Mouse (Mus musculus): ENCODE measurements at regions not wholly inside any gene's neighbourhood (a gene's known extent, or its start where the extent isn't known, plus 50 kb on each side); places are given as distances from the start of the nearest gene placed in this dataset.
A peak's percentile ranks its signal among the peaks of the same experiment; 100 is the strongest.

DNA sequence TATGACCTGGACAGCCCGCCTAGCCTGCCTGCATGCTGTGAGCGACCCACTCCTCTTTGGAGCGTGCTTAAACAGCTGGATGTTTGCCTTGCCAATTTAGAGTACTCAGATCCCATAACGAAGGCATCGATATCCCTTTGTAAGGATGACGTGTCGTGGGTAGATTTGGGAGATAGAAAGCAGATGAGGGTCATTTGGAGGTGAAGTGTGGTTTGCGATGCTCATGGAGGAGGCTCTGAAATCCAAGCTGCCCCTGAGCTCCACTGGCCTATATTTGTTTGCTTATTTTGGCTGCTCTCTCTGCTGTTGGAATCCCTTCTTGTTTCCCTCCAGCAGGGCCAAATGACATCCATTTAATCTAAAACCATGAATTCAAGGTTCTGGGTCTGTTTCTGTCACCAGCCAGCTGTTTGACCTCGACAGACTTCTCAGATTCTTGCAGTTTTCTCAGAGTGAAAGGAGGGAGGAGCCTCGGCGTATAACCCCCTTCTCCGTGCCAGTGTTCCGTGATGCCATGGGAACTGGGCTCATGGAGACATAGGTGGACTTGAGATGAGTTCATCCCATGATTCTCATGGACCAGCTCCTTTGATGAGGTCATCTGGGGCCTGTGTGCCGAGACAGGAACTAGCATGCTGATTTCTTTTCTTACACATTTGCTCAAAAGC is 144.7 kb upstream of the Mki67 start:
- no peak overlapping the region for H3K27ac ChIP-seq (ENCODE audit: low read depth, low read length)
- no peak overlapping the region for H3K4me2 ChIP-seq
- no peaks in the 10 kb centered on the region for H3K36me3 ChIP-seq (ENCODE audit: control insufficient read depth, insufficient read depth, low read length)
- no peak for ATAC-seq (ENCODE audit: low FRiP score)
- no peaks in the 10 kb centered on the region for H3K27me3 ChIP-seq (ENCODE audit: control insufficient read depth, insufficient read depth, low read length)
- no peak for DNase-seq (ENCODE audit: low spot score, missing footprints)
- no peaks in the 10 kb centered on the region for H3K9me3 ChIP-seq (ENCODE audit: control insufficient read depth, low read length)
- no peak overlapping the region for H3K4me3 ChIP-seq (ENCODE audit: low read depth, low read length)
- H3K9ac ChIP-seq (ENCODE audit: low read length), result no peak overlapping the region
- no peaks in the 10 kb centered on the region for H3K4me1 ChIP-seq (ENCODE audit: control insufficient read depth, insufficient read depth, low read length)
- 72% methylated on average over 14 of the region's 14 CpGs for WGBS

DNA sequence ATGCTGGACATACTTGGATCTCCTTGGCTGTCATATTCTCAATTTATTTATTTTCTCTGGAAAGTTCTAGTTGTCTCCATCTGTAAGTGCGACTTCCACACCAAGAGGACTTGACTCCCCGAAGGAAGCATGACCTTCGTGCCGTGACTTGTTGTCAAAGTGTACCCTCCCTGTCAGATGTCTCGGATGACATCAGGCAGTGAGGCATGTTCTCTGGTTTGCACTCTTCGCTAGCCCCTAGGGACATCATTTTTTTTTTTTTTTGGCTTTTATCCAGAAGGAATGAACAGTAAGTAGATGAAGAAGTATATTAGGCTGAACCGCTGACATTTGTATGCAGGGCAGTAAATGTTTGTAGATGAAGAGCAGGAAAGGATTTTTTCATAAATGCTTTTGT is 145.2 kb upstream of the Mki67 start:
- no peak for ATAC-seq (ENCODE audit: low FRiP score)
- no peaks in the 10 kb centered on the region for H3K27me3 ChIP-seq (ENCODE audit: control insufficient read depth, insufficient read depth, low read length)

DNA sequence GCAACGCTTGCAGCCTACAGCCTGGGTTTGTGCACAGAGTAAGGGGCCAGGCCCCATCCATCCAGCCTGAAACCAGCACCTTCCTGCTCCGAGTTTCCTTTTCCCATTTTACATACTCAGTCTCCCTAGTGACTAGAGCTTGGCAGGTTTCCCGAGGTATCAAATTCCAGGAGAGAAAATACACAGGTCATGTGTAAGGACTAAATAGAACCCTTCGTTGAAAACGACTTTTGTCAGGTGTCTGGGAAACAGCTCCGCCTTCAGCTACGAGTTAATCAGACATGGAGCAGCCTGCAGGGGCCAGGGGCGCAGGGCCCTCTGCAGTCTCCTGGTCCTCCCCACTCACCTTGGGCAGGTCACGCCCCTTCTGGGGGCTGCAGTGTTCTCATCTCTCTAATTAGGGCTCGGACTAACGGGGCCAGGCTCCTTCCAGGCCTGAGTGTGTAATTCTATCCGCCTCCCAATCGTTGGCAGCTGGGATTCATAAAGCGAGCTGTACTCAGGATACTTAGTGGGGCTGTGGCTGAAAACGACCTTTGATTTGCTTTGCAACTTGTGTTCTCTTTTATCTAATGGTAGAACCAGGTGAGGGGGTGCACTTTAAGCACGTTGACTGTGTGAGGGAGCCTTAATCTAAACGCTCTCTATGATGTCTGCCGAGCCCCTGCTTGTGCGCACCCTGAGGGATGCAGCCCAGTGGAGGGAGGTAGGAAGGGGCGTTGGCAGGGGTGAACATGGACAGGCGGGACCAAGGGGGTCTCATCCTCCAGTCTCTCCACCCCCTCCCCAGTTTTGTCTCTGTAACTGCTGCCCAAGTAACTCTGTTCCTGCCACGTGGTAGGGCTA is 147.6 kb upstream of the Mki67 start:
- no peak for ATAC-seq (ENCODE audit: low FRiP score)
- 60% methylated on average over 22 of the region's 22 CpGs for WGBS
- no peak overlapping the region for H3K4me2 ChIP-seq
- no peaks in the 10 kb centered on the region for H3K36me3 ChIP-seq (ENCODE audit: control insufficient read depth, insufficient read depth, low read length)
- H3K27ac ChIP-seq (ENCODE audit: low read depth, low read length), result no peak overlapping the region
- no peaks in the 10 kb centered on the region for H3K27me3 ChIP-seq (ENCODE audit: control insufficient read depth, insufficient read depth, low read length)
- no peak overlapping the region for H3K4me3 ChIP-seq (ENCODE audit: low read depth, low read length)
- no peak for DNase-seq (ENCODE audit: low spot score, missing footprints)
- H3K9me3 ChIP-seq (ENCODE audit: control insufficient read depth, low read length), result no peaks in the 10 kb centered on the region
- H3K9ac ChIP-seq (ENCODE audit: low read length), result no peak overlapping the region
- H3K4me1 ChIP-seq (ENCODE audit: control insufficient read depth, insufficient read depth, low read length), result no peaks in the 10 kb centered on the region

More for the DNA sequence above, 145.2 kb upstream of the Mki67 start:
- no peak overlapping the region for H3K4me2 ChIP-seq
- no peak for DNase-seq (ENCODE audit: low spot score, missing footprints)
- no peaks in the 10 kb centered on the region for H3K36me3 ChIP-seq (ENCODE audit: control insufficient read depth, insufficient read depth, low read length)
- WGBS, result 71% methylated on average over 7 of the region's 7 CpGs
- no peaks in the 10 kb centered on the region for H3K9me3 ChIP-seq (ENCODE audit: control insufficient read depth, low read length)
- H3K4me1 ChIP-seq (ENCODE audit: control insufficient read depth, insufficient read depth, low read length), result no peaks in the 10 kb centered on the region
- H3K4me3 ChIP-seq (ENCODE audit: low read depth, low read length), result no peak overlapping the region
- no peak overlapping the region for H3K9ac ChIP-seq (ENCODE audit: low read length)
- H3K27ac ChIP-seq (ENCODE audit: low read depth, low read length), result no peak overlapping the region

DNA sequence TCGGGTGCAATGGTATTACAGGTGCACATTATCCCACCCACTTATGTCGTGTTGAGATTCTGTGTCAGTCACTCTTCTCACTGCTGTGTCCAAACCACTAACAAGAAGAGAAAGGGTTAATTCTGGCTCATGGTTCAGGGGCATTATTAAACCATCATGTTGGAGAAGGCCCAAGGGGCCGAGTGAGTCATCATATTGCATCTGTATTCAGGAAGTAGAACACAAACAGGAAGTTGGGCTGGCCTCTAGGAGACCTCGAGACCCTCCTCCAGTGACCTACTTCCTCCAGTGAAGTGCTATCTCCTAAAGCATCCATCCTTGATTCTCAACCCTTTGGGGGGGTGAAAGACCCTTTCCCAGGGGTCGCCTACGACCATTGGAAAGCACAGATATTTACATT is 154.8 kb upstream of the Mki67 start:
- H3K4me1 ChIP-seq (ENCODE audit: control insufficient read depth, insufficient read depth, low read length), result no peaks in the 10 kb centered on the region
- WGBS, result 84% methylated on average over 6 of the region's 6 CpGs
- no peaks in the 10 kb centered on the region for H3K9me3 ChIP-seq (ENCODE audit: control insufficient read depth, low read length)
- H3K4me3 ChIP-seq (ENCODE audit: low read depth, low read length), result no peak overlapping the region
- DNase-seq (ENCODE audit: low spot score, missing footprints), result no peak
- H3K9ac ChIP-seq (ENCODE audit: low read length), result no peak overlapping the region
- no peak overlapping the region for H3K4me2 ChIP-seq
- no peaks in the 10 kb centered on the region for H3K36me3 ChIP-seq (ENCODE audit: control insufficient read depth, insufficient read depth, low read length)
- no peak overlapping the region for H3K27ac ChIP-seq (ENCODE audit: low read depth, low read length)
- ATAC-seq (ENCODE audit: low FRiP score), result no peak
- H3K27me3 ChIP-seq (ENCODE audit: control insufficient read depth, insufficient read depth, low read length), result no peaks in the 10 kb centered on the region

DNA sequence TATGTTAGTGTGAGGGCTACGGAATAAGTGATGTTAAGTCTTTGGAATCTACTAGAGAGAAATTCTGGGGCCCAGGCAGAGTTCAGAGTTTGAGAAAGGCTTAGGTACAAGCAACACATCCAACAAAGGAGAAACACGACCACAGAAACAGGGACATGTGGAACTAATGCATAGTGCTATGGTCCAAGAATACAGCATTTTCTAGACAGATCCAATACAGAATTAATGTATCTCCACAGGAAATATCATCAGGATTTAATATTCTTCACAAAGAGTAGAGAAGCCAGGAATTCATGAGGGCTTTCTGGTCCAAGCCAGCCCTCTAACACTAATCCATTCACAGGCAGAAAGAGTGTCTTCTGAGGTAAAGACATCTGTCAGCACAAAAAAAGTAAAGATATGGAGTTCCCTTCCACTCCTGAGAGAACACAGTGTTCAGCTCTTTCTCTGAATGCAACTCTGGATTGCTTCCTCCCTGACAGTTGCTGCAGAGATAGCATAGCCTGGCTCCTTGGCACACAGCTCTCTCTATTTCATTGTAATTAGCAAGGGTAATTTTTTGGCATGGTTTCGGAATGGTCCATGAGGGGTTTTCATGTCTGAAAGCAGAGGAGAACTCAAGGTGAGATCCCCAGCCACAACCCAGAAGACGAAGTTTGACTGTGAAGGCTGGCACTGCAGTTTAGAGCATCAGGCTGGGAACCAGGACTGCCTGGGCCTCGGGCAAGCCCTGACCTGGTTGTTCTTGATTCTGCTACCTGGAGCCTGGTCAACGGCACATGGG is 161.1 kb upstream of the Mki67 start:
- Histone ChIP-seq H3K4me1 (ENCODE audit: control insufficient read depth, insufficient read depth, low read length) (no peaks in the 10 kb centered on the region), H3K4me3 (ENCODE audit: low read depth, low read length) (no peak overlapping the region), H3K27ac (ENCODE audit: low read depth, low read length) (no peak overlapping the region; the same call in 1 of the 2 replicates), H3K36me3 (ENCODE audit: control insufficient read depth, insufficient read depth, low read length) (no peaks in the 10 kb centered on the region), H3K4me2 (no peak overlapping the region), H3K9me3 (ENCODE audit: control insufficient read depth, low read length) (no peaks in the 10 kb centered on the region), H3K27me3 (ENCODE audit: control insufficient read depth, insufficient read depth, low read length) (no peaks in the 10 kb centered on the region), H3K9ac (ENCODE audit: low read length) (no peak overlapping the region)
- no peak for ATAC-seq (ENCODE audit: low FRiP score)
- no peak for DNase-seq (ENCODE audit: low spot score, missing footprints)
- 83% methylated on average over 6 of the region's 6 CpGs for WGBS

DNA sequence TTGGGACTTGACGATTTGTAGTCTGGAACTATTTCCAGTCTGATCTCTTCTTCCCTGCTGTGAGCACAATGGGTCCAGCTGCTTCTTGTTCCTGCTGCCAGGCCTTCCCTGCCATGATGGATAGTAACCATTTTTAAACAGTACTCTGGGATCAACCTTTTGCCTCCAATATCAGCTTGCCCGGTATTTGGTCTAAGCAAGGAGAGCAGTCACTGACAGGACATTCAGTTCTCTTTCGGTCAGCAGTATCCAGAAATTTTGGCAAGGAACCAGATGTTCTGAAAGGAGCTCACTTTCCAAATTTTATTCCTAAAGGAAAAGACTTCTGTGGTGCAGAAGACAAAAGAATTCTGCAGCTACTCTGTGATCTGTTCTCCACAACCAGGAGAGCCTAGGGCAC is 162.6 kb upstream of the Mki67 start:
- WGBS, result 90% methylated on average over 3 of the region's 3 CpGs

DNA sequence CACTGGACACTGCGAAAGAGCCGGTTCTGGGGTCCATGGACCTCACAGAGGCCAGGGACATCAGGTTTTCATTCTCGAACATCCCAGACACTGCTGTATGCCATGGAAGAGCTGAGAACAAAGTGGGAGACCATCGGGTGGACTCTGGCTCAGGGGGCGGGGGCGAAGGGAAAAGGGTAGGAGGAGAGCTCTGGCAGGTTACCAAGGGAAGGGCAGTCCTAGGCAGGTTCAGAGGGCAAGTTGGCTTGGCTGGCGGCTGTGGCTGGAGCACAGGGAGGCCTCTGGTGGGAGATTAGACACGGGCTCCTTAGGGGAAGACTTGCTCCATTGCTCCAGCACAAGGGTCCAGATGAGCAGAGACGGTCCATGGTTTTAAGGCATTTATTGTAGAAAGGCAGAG is 164.3 kb upstream of the Mki67 start:
- DNase-seq (ENCODE audit: low spot score, missing footprints), result no peak
- no peaks in the 10 kb centered on the region for H3K4me1 ChIP-seq (ENCODE audit: control insufficient read depth, insufficient read depth, low read length)
- no peak overlapping the region for H3K4me3 ChIP-seq (ENCODE audit: low read depth, low read length)
- H3K9me3 ChIP-seq (ENCODE audit: control insufficient read depth, low read length), result no peaks in the 10 kb centered on the region
- H3K9ac ChIP-seq (ENCODE audit: low read length), result no peak overlapping the region
- WGBS, result 86% methylated on average over 9 of the region's 9 CpGs
- no peak overlapping the region for H3K27ac ChIP-seq (ENCODE audit: low read depth, low read length)
- ATAC-seq (ENCODE audit: low FRiP score), result no peak
- no peaks in the 10 kb centered on the region for H3K36me3 ChIP-seq (ENCODE audit: control insufficient read depth, insufficient read depth, low read length)
- H3K4me2 ChIP-seq, result no peak overlapping the region
- no peaks in the 10 kb centered on the region for H3K27me3 ChIP-seq (ENCODE audit: control insufficient read depth, insufficient read depth, low read length)

More for the DNA sequence above, 162.6 kb upstream of the Mki67 start:
- Histone ChIP-seq H3K27ac (ENCODE audit: low read depth, low read length) (no peak overlapping the region), H3K36me3 (ENCODE audit: control insufficient read depth, insufficient read depth, low read length) (no peaks in the 10 kb centered on the region), H3K4me3 (ENCODE audit: low read depth, low read length) (no peak overlapping the region), H3K9ac (ENCODE audit: low read length) (no peak overlapping the region), H3K4me2 (no peak overlapping the region), H3K4me1 (ENCODE audit: control insufficient read depth, insufficient read depth, low read length) (no peaks in the 10 kb centered on the region), H3K9me3 (ENCODE audit: control insufficient read depth, low read length) (no peaks in the 10 kb centered on the region), H3K27me3 (ENCODE audit: control insufficient read depth, insufficient read depth, low read length) (no peaks in the 10 kb centered on the region)
- no peak for DNase-seq (ENCODE audit: low spot score, missing footprints)
- ATAC-seq (ENCODE audit: low FRiP score), result no peak

DNA sequence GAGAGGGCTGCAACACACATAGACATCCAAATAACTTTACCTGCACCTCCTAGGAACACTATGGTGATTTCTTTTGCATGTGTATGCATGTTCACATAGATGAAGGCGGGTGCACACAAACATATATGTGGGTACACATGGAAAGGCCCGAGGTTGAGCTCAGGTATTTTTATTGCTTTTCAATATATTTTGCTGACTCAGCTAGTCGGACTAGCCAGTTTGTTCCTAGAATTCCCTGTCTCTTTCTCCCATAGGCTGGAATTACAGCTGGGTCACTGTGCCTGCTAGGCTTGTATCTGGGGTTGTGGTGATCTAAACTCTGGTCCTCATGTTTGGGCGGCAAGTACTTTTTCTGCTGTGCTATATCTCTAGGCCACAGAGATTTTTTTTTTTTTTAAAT is 166.1 kb upstream of the Mki67 start:
- H3K4me1 ChIP-seq (ENCODE audit: control insufficient read depth, insufficient read depth, low read length), result no peaks in the 10 kb centered on the region
- 92% methylated on average over 4 of the region's 4 CpGs for WGBS
- no peaks in the 10 kb centered on the region for H3K36me3 ChIP-seq (ENCODE audit: control insufficient read depth, insufficient read depth, low read length)
- no peak overlapping the region for H3K9ac ChIP-seq (ENCODE audit: low read length)
- DNase-seq (ENCODE audit: low spot score, missing footprints) (no peak), ATAC-seq (ENCODE audit: low FRiP score) (no peak)
- H3K27me3 ChIP-seq (ENCODE audit: control insufficient read depth, insufficient read depth, low read length), result no peaks in the 10 kb centered on the region
- no peak overlapping the region for H3K27ac ChIP-seq (ENCODE audit: low read depth, low read length)
- H3K4me3 ChIP-seq (ENCODE audit: low read depth, low read length), result no peak overlapping the region
- H3K4me2 ChIP-seq, result no peak overlapping the region
- no peaks in the 10 kb centered on the region for H3K9me3 ChIP-seq (ENCODE audit: control insufficient read depth, low read length)

DNA sequence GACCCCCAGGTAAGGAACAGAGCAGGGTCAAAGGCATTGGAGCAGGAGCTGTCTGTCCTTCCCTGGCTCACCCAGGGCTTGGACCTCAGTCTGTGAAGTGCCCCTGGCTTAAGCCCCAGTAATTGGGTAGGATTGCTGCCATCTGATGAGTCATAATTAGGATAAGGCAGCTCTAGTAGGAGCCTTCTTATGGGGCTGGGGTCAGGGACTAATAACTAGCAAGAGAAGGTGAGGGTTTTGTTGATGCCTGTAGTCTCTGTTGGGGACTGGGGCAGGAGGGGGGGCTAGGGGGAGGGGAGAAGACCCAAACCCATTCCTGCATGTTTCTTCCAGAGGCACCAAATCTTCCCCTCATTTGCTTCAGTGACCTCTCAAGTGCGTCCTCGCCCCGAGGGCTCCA is 172.4 kb upstream of the Mki67 start:
- H3K4me3 ChIP-seq (ENCODE audit: low read depth, low read length), result no peak overlapping the region
- ATAC-seq (ENCODE audit: low FRiP score), result peak; percentile 61; the same call in 1 of the 2 replicates
- 50% methylated on average over 3 of the region's 3 CpGs for WGBS
- no peaks in the 10 kb centered on the region for H3K9me3 ChIP-seq (ENCODE audit: control insufficient read depth, low read length)
- H3K27me3 ChIP-seq (ENCODE audit: control insufficient read depth, insufficient read depth, low read length), result no peaks in the 10 kb centered on the region
- no peaks in the 10 kb centered on the region for H3K36me3 ChIP-seq (ENCODE audit: control insufficient read depth, insufficient read depth, low read length)
- H3K4me1 ChIP-seq (ENCODE audit: control insufficient read depth, insufficient read depth, low read length), result peaks cover 11% of the 10 kb centered on the region
- peak overlapping the region; percentile 22; the same call in 1 of the 2 replicates for H3K4me2 ChIP-seq
- H3K27ac ChIP-seq (ENCODE audit: low read depth, low read length), result peak overlapping the region; percentile 17; the same call in 1 of the 2 replicates
- H3K9ac ChIP-seq (ENCODE audit: low read length), result peak overlapping the region; percentile 51
- DNase-seq (ENCODE audit: low spot score, missing footprints), result no peak
